Mouse (Mus musculus): ENCODE data around the gene Uox.

Uox gene

GRCm38 (mm10) chr3:146570148-146570782 is at the start of gene Uox:
Uox (plus strand) TSS chr3:146570426.
- no peak for DNase-seq (ENCODE audit: low read depth, low spot score)

- DNase-seq (ENCODE audit: low read depth, low spot score): peak; percentile 97
Measured at GRCm38 (mm10) chr3:146520798-146521651, 49.2 kb upstream of the Uox start, which contains the start of gene Rpf1. Rpf1 (minus strand) TSS chr3:146521429.

- no peak for DNase-seq (ENCODE audit: low read depth, low spot score)
Measured at GRCm38 (mm10) chr3:146521652-146522020, 48.6 kb upstream of the Uox start.

- no peak for DNase-seq (ENCODE audit: low read depth, low spot score)
Measured at GRCm38 (mm10) chr3:146528335-146528734, 41.9 kb upstream of the Uox start.

- DNase-seq (ENCODE audit: low read depth, low spot score): peak; percentile 75
Measured at GRCm38 (mm10) chr3:146534986-146535385, 35.2 kb upstream of the Uox start.

- no peak for DNase-seq (ENCODE audit: low read depth, low spot score)
Measured at GRCm38 (mm10) chr3:146540521-146541273, 29.5 kb upstream of the Uox start.

GRCm38 (mm10) chr3:146543632-146544031 is 26.6 kb upstream of the Uox start:
- DNase-seq (ENCODE audit: low read depth, low spot score): peak; percentile 72

- no peak for DNase-seq (ENCODE audit: low read depth, low spot score)
Measured at GRCm38 (mm10) chr3:146554816-146555215, 15.4 kb upstream of the Uox start.

GRCm38 (mm10) chr3:146556567-146556966 is 13.7 kb upstream of the Uox start:
- no peak for DNase-seq (ENCODE audit: low read depth, low spot score)

GRCm38 (mm10) chr3:146557507-146557906 is 12.7 kb upstream of the Uox start:
- DNase-seq (ENCODE audit: low read depth, low spot score): no peak

GRCm38 (mm10) chr3:146562936-146563335 is 7.3 kb upstream of the Uox start:
- DNase-seq (ENCODE audit: low read depth, low spot score): peak; percentile 56

GRCm38 (mm10) chr3:146564268-146565064 is 5.8 kb upstream of the Uox start:
- peak; percentile 66 for DNase-seq (ENCODE audit: low read depth, low spot score)

GRCm38 (mm10) chr3:146565065-146565411 is 5.2 kb upstream of the Uox start:
- no peak for DNase-seq (ENCODE audit: low read depth, low spot score)

GRCm38 (mm10) chr3:146567366-146567765 is 2.9 kb upstream of the Uox start:
- DNase-seq (ENCODE audit: low read depth, low spot score): no peak

GRCm38 (mm10) chr3:146567884-146568530 is 2.2 kb upstream of the Uox start:
- DNase-seq (ENCODE audit: low read depth, low spot score): no peak

- DNase-seq (ENCODE audit: low read depth, low spot score): no peak
Measured at GRCm38 (mm10) chr3:146569594-146569993, 632 bp upstream of the Uox start.

GRCm38 (mm10) chr3:146570939-146571338 is 713 bp downstream of the Uox start:
- no peak for DNase-seq (ENCODE audit: low read depth, low spot score)

- no peak for DNase-seq (ENCODE audit: low read depth, low spot score)
Measured at GRCm38 (mm10) chr3:146571341-146571740, 1.1 kb downstream of the Uox start.

GRCm38 (mm10) chr3:146577591-146577990 is 7.4 kb downstream of the Uox start:
- no peak for DNase-seq (ENCODE audit: low read depth, low spot score)

GRCm38 (mm10) chr3:146580039-146580729 is 10.0 kb downstream of the Uox start:
- no peak for DNase-seq (ENCODE audit: low read depth, low spot score)

Measured in R1 (cell line).